Mouse (Mus musculus) R1 (cell line): Measurements from ENCODE around the gene Ccdc177.
"Not testable (repeated sequence)": the region's sequence is repeated elsewhere in the genome, so short reads cannot be mapped to it uniquely, and the experiment has no call there.

Experiments
- DNase-seq: peaks from one replicate; pipeline ENCODE4 v3.0.0-alpha.2; 2018; ENCODE audit warnings: low read depth, low spot score

The Ccdc177 gene

GRCm38 (mm10) chr12:80760396-80760801, at the start of gene Ccdc177:
TSS of gene Ccdc177 (minus strand) at chr12:80760687.
- peak; percentile 88 for DNase-seq

DNA sequence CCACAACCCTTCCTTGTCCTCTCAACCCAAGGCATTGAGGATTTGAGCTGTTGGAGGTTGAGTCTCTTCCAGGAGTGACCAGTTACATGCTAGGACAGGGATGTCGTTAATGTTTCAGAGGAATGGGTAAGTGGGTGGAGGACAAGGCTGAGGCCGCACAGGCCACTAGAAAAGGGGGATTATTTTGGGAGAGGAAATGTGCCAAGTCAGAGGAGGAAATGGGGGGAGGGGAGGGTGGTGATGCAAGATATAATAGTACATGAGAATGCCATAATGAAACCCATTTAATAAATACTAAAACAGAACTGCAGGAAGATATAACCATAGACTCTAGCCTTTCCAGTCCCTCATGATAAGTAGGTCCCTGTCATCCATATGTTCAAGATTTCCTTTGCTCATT, 49.5 kb upstream of the Ccdc177 start:
- DNase-seq: no peak

DNA sequence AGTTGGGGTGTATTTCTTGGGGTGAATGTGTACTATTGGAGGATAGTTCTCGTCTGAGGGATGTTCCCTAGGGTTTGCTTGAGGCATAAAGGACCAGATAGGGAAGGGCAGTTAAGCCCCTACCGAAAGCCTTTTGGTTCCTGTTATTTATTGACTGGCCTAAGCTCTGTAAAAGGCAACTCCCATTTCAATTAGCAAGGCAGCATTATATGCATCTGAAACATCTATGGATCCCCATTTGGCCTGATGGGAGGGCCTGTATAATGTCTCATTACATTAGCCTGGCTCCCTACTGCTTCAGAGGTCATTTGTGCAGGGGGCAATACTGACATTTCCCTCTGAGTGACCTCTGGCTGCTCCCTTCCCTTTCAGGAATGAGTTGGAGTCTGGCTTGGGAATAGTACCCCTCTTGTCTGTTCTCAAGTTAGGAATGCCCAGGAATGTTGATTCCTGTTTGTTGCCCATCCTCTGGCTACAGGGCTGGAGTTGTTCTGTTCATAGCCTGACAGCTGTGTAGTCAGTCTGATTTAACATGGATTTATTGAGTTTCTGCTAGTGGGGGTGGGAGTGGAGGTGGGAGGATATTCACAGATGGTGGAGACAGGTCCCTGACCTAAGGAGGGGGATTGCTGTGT, 47.1 kb upstream of the Ccdc177 start:
- DNase-seq: peak; percentile 77

DNA sequence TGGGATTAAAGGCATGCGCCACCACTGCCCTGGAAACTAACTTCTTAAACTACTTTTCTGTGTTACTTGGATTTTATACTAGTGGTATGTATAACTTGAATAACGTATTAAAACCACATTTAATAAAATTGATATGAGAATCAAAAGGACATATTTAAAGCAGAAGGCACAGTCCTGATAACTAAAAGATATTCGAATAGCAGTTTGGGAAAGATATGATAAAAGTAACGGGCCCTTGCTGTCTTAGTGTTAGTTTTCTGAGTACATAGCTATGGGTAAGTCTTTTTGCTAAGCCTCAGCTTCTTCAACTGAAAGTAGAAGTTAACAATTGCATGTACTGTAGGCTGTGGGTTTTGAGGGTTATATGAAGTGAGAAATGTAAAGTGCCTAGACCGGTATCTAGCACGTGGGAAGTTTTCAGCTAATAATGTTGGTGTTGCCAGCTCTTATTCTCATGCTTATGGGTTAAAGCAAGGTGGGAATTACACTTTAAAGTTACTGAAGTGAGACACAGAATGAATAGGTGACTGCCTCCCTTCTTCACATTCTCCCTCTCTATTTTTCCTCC, 44.5 kb upstream of the Ccdc177 start:
- no peak for DNase-seq

DNA sequence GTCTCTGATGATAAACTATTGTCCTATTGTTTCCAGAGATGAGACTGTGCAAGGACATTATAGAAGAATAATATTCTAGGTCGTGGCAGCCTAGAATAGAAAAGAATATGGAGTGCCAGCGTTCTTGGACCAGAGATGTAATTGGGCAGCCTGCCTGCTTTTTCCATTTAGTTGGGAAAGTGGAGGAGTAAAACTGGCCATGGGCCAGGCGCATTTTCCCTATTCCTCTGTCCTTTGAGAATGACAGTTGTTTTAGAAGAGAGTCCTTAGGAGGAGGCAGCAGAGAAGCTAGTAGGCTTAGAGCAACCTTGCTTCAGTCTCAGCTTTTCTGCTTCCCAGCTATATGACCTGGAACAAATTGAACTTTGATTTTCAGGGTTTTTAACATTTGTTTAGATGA, 43.4 kb upstream of the Ccdc177 start:
- DNase-seq: no peak

DNA sequence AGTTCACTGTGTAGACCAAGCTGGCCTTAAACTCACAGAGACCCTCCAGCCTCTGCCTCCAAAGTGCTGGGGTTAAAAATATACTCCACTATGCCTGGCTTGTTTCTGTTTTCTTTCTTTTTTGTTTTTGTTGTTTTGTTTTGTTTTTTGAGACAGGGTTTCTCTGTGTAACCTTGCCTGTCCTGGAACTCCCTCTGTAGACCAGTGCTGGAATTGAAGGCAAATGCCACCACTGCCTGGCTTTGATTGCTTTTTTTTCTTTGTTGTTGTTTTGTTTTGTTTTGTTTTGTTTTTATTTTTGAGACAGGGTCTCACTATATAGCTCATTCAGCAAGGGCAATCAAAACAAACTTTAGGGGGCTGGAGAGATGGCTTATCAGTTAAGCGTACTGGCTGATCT, 41.0 kb upstream of the Ccdc177 start:
- DNase-seq: peak; percentile 26

DNA sequence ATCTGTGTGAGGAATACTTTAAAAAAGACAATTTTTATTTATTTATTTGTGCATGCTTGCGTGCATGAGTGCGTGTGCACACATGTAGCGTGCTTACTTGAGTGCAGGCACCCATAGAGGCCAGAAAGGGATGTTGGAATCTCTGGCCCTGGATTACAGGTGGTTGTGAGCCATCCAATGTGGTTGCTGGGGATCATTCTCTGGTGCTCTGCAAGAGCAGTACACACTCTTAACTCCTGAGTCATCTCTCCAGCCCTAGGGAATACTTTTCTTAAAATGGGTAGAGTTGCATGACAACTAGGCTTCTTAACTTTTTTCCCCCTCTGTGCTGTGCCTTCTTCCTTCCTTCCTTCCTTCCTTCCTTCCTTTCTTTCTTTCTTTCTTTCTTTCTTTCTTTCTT, 39.7 kb upstream of the Ccdc177 start:
- DNase-seq: no peak

DNA sequence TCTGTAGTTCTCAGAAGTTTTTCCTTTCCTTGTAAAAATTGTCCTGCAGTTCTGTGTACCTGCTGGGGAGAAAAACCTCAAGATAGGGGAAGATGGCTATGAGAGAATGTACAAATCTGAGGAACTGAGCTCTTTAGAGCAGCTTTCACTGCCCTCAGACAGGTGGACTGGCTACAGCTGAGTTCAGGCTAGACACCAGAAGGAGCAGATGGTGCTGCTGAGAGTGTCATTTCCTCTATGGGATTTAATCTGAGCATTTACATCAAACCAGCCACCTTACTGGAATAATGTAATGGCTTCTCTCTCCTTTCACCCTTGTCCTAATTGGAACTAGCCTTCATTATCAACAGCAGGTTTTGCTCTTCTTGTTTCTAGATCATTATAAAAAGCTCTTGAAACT, 37.8 kb upstream of the Ccdc177 start:
- no peak for DNase-seq

- DNase-seq: no peak
Measured at GRCm38 (mm10) chr12:80794935-80795785, 34.7 kb upstream of the Ccdc177 start.

- no peak for DNase-seq
Measured at GRCm38 (mm10) chr12:80794522-80794921, 34.0 kb upstream of the Ccdc177 start.

GRCm38 (mm10) chr12:80793535-80793934, 33.0 kb upstream of the Ccdc177 start:
- DNase-seq: no peak

DNA sequence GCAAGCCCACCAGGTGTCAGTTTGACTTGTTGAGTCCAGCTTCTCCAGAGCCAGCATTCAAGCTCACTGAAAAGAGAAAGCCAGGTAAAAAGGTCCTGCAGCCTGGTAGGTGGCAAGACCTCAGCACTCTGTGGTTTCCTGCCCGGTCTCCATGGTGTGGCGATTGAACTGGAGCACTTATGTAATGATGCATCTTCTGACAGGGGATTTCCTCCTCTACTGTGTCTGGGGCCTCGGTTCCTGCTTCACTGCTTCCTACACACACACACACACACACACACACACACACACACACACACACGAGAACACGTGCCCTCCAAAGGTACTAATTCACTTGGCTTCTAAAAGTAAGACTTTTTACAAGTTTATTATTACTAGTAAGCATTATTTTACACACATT, 32.4 kb upstream of the Ccdc177 start:
- DNase-seq: no peak

- peak; percentile 49 for DNase-seq
Measured at GRCm38 (mm10) chr12:80791571-80792444, 31.3 kb upstream of the Ccdc177 start.

GRCm38 (mm10) chr12:80790700-80791570, 30.4 kb upstream of the Ccdc177 start:
- DNase-seq: peak; percentile 53

DNA sequence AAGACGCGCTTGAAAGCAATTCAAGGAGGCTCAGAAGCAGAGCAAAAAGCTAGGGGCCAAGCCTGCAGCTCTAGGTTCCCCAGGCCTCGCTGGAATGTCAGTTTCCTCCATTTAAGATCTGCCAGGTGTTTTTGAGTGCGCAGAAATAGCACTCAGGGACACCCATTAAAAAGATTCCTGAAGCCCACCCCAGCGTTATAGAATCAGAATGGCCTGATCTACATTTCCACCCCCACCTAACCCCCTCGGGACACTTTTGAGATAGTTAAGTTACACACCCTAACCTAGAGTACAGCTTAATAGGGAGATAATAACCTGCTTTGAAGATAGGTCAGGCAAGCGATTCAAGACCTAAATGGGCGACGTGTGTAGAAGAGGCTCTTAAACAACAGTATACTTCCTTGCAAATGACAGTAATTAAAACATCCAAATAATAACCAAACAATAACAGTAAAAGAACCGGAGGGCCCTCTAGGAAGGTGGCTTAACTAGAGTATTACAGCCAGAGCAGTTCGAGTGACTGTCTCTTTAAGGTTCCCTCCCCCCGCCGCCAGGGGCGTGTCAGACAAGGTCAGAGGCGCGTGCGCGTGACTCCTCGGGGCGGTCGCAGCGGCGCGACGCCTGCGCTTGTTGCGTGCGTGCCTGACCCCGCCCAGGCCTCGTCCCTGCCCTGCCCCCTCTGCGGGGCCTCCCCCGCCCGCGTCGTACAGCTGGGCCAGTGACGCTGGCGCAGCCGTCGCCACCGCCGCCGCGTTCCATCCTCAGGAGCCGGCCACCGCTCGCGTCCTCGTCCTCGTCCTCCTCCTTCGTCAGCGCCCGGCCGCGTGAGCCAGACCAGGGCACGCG, 29.6 kb upstream of the Ccdc177 start, which contains the start of gene Susd6:
TSS of gene Susd6 (plus strand) at position 662 of the 846 bp plus-strand sequence.
- DNase-seq: peak; percentile 97

DNA sequence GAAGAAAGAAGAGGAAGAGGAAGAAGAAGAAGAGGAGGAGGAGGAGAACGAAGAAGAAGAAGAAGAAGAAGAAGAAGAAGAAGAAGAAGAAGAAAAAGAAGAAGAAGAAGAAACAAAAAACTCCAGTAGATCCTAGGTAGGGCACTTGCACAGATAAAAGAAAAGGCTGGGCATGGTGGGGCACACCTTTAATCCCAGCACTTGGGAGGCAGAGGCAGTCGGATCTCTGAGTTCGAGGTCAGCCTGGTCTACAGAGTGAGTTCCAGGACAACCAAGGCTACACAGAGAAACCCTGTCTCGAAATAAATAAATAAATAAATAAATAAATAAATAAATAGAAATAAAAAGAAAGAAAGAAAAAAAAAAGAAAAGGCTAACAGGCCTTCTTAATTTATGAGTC, 28.8 kb upstream of the Ccdc177 start:
- DNase-seq: not testable (repeated sequence)

- DNase-seq: no peak
Measured at GRCm38 (mm10) chr12:80788188-80788587, 27.7 kb upstream of the Ccdc177 start.

GRCm38 (mm10) chr12:80787604-80788003, 27.1 kb upstream of the Ccdc177 start:
- no peak for DNase-seq

- no peak for DNase-seq
Measured at GRCm38 (mm10) chr12:80786591-80786990, 26.1 kb upstream of the Ccdc177 start.

- no peak for DNase-seq
Measured at GRCm38 (mm10) chr12:80785597-80785996, 25.1 kb upstream of the Ccdc177 start.
